Mouse (Mus musculus): ENCODE data around the gene Ddx54. TPM values are rescaled to one million over a fixed set of nuclear protein-coding genes. Genes with fewer than 3 reads are reported as not detected.

Gene Ddx54
- polyA plus RNA-seq, 1 experiment: 44.6 TPM

DNA sequence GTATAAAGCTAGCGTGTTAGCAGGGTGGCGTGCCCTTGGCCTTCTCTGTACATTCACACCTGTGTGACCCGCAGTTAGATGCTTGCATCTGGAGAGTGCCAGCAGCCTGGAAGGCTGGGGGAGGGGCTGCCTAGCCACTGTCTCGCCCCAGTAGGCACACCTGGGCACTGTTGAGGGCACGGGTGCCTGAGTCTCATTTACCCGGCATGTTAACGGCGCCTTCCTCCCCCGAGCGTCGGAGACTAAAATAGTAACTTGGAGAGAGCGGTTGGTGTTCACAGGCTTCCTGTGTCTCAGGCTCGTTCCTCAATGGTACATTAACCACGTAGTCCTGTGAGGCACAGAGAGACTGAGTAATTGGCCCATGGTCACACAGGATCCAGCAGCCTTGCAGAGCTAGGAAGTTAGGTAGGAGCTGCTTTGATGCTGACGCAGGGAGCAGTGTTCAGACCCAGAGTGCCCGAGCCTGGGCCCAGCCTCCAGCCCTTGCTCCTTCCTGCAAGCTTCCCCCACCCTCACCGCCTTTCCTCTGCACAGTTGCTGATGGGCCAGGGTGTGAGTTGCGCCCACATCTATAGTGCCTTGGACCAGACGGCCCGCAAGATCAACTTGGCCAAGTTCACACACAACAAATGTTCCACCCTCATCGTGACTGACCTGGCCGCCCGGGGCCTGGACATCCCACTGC, 8.7 kb downstream of the Ddx54 start:
- peaks cover 79% of the 10 kb centered on the region for H3K36me3 ChIP-seq (ENCODE audit: control insufficient read depth, insufficient read depth, low read length)

DNA sequence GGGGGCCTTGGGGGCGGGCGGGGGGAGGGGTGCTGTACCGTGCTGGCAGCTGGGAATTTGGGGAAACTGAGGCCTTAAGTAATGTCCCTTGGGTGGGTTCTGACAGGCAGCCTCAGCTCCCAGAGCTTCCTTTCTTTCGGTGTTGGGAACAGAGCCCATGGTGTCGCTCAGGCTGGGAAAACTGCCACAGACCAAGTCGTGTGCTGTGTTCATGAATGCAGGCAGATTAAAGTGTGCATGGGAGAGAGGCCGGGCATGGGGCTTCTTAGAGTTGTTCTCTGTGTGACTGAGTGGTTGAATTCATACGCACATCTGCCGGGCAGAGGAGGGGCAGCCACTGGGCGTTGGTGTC, 9.3 kb downstream of the Ddx54 start:
- Histone ChIP-seq H3K4me1 (ENCODE audit: control insufficient read depth, insufficient read depth, insufficient read length, low read length) (peaks cover 3% of the 10 kb centered on the region; the same call in 1 of the 2 replicates), H3K27ac (ENCODE audit: insufficient read depth, low read depth, low read length) (0 out of 2 replicates have a peak overlapping the region, but pooled peaks have one; percentile 6), H3K36me3 (ENCODE audit: control insufficient read depth, insufficient read depth, low read length) (peaks cover 83% of the 10 kb centered on the region), H3K4me3 (ENCODE audit: low read depth, low read length) (no peak overlapping the region), H3K27me3 (ENCODE audit: control insufficient read depth, insufficient read depth, low read length) (no peaks in the 10 kb centered on the region)
- 92% methylated on average over 10 of the region's 10 CpGs for whole genome bisulfite sequencing
- no peak for TF ChIP-seq CTCF (IDR thresholded peaks at IDR 0.05; ENCODE audit: extremely low read depth, insufficient read length, insufficient replicate concordance, low read depth, low read length)
- TF ChIP-seq POLR2A (IDR thresholded peaks at IDR 0.05; ENCODE audit: low read depth, low read length): no peak

More for the DNA sequence above, 8.7 kb downstream of the Ddx54 start:
- 91% methylated on average over 23 of the region's 23 CpGs for WGBS
- H3K4me3 ChIP-seq (ENCODE audit: low read depth, low read length): 0 out of 2 replicates have a peak overlapping the region, but pooled peaks have one; percentile 1
- H3K4me1 ChIP-seq (ENCODE audit: control insufficient read depth, insufficient read depth, insufficient read length, low read length): peaks cover 3% of the 10 kb centered on the region; the same call in 1 of the 2 replicates
- no peak for TF ChIP-seq CTCF (IDR thresholded peaks at IDR 0.05; ENCODE audit: extremely low read depth, insufficient read length, insufficient replicate concordance, low read depth, low read length)
- TF ChIP-seq POLR2A (IDR thresholded peaks at IDR 0.05; ENCODE audit: low read depth, low read length): no peak
- no peak overlapping the region for H3K27ac ChIP-seq (ENCODE audit: insufficient read depth, low read depth, low read length)
- no peaks in the 10 kb centered on the region for H3K27me3 ChIP-seq (ENCODE audit: control insufficient read depth, insufficient read depth, low read length)

DNA sequence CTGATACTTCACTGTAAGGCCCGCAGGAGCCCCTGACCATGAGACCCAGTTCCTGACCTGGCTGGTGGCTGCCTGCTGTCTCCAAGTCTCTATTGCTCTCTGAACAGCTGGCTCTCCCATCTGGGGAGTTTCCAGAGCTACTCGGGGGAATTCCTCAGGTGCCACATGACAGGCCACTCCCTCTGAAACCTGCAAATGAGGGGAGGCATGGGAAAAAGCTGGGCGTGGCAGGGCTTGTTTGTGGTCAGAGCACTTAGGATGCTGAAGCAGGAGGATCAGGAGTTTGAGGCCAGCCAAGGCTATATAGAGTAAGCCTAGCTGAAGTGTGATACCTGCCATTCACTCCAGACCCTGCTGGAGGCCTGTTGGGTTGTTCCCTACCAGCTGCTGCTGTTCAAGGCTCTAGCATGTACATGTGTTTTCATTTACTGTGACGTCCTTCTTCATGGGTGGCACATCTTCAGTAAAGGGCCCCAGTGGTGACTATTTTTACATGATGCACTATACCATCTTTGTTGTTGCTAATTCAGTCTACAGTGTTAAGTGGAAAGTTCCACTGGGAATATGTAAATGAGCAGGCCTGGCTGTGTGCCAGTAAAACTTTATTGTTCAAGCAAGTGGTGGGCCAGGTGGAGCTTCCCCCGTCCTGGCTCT, 9.8 kb downstream of the Ddx54 start:
- no peak for TF ChIP-seq POLR2A (IDR thresholded peaks at IDR 0.05; ENCODE audit: low read depth, low read length)
- TF ChIP-seq CTCF (IDR thresholded peaks at IDR 0.05; ENCODE audit: extremely low read depth, insufficient read length, insufficient replicate concordance, low read depth, low read length): no peak
- Histone ChIP-seq H3K36me3 (ENCODE audit: control insufficient read depth, insufficient read depth, low read length) (peaks cover 85% of the 10 kb centered on the region), H3K4me3 (ENCODE audit: low read depth, low read length) (no peak overlapping the region), H3K4me1 (ENCODE audit: control insufficient read depth, insufficient read depth, insufficient read length, low read length) (peaks cover 3% of the 10 kb centered on the region; the same call in 1 of the 2 replicates), H3K27ac (ENCODE audit: insufficient read depth, low read depth, low read length) (0 out of 2 replicates have a peak overlapping the region, but pooled peaks have one; percentile 6), H3K27me3 (ENCODE audit: control insufficient read depth, insufficient read depth, low read length) (no peaks in the 10 kb centered on the region)
- WGBS: 59% methylated on average over 5 of the region's 5 CpGs

DNA sequence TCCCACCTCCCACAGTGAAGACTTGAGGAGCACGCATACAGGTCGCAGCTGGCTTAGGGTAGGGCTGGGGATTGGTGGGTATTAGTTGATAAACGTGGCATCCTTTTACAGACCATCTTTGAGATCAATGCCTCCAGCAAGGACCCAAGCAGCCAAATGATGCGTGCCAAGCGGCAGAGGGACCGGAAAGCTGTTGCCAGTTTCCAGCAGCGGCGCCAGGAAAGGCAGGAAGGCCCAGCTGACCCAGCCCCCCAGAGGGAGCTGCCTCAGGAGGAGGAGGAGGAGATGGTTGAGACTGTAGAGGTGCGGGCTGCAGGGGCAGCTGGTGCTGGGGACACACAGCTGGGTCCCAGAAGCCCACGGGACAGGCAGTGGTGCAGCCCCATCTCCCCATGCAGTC, 11.9 kb downstream of the Ddx54 start:
- no peak overlapping the region for H3K27ac ChIP-seq (ENCODE audit: insufficient read depth, low read depth, low read length)
- H3K4me3 ChIP-seq (ENCODE audit: low read depth, low read length): no peak overlapping the region
- peaks cover 7% of the 10 kb centered on the region for H3K4me1 ChIP-seq (ENCODE audit: control insufficient read depth, insufficient read depth, insufficient read length, low read length)
- TF ChIP-seq POLR2A (IDR thresholded peaks at IDR 0.05; ENCODE audit: low read depth, low read length) (no peak), CTCF (IDR thresholded peaks at IDR 0.05; ENCODE audit: extremely low read depth, insufficient read length, insufficient replicate concordance, low read depth, low read length) (no peak)
- H3K27me3 ChIP-seq (ENCODE audit: control insufficient read depth, insufficient read depth, low read length): no peaks in the 10 kb centered on the region
- WGBS: 90% methylated on average over 10 of the region's 10 CpGs
- H3K36me3 ChIP-seq (ENCODE audit: control insufficient read depth, insufficient read depth, low read length): peaks cover 80% of the 10 kb centered on the region

DNA sequence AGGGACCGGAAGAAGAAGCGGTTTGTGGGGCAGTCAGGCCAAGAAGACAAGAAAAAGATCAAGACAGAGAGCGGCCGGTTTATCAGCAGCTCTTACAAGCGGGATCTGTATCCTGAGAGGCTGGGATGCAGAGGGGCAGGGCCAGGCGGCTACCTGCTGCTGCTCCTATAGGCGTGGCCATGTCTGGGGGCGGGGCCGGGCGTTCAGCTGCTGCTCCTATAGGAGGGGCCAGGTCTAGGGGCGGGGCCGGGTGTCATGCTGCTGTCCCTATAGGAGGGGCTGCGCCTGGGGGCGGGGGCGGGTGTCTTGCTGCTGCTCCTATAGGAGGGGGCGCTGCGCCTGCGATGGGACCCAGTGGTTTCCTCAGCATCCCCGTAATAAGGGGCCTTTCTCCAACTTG, 13.9 kb downstream of the Ddx54 start:
- H3K27ac ChIP-seq (ENCODE audit: insufficient read depth, low read depth, low read length): no peak overlapping the region
- 73% methylated on average over 19 of the region's 19 CpGs for WGBS
- peaks cover 6% of the 10 kb centered on the region for H3K4me1 ChIP-seq (ENCODE audit: control insufficient read depth, insufficient read depth, insufficient read length, low read length)
- peaks cover 62% of the 10 kb centered on the region for H3K36me3 ChIP-seq (ENCODE audit: control insufficient read depth, insufficient read depth, low read length)
- no peak for TF ChIP-seq CTCF (IDR thresholded peaks at IDR 0.05; ENCODE audit: extremely low read depth, insufficient read length, insufficient replicate concordance, low read depth, low read length)
- TF ChIP-seq POLR2A (IDR thresholded peaks at IDR 0.05; ENCODE audit: low read depth, low read length): no peak
- H3K4me3 ChIP-seq (ENCODE audit: low read depth, low read length): no peak overlapping the region
- H3K27me3 ChIP-seq (ENCODE audit: control insufficient read depth, insufficient read depth, low read length): peaks cover 5% of the 10 kb centered on the region

DNA sequence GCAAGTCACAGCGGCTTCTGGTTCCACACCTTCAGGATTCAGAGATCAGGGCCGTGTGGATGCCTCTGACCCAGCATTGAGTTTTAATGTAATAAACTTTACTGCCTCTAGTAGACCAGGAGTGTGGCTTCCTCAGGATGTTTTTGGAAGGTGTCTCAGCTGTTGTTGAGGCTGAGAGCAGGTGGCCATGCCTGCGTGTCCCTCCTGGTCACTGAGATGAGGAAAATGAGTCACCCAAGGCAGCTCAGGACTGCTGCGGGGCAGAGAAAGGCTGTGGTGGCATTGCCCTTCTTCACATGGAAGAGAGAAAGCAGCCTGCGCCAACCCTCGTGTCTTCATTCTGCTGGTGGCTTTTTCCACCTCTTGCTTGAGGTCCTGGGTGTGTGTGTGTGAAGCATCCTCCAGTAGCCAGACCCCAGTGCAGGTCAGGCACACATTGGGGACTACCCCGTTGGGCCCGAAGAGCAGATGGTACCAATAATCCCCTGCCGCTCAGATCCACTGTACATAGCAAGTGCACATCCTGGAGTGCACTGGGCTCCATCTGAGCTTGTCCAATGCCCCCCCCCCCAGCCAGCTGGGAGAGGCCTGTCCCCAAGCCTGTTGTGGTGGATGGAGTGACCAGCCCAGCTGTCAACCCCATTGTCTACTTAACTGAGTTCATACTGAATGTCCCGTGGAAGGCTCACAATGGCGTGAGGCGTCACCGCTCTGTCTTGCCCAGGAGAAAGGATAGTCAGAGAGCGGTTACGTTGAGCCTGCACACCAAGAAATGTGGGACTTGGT, 15.2 kb downstream of the Ddx54 start:
- Histone ChIP-seq H3K36me3 (ENCODE audit: control insufficient read depth, insufficient read depth, low read length) (peaks cover 49% of the 10 kb centered on the region), H3K27ac (ENCODE audit: insufficient read depth, low read depth, low read length) (no peak overlapping the region), H3K27me3 (ENCODE audit: control insufficient read depth, insufficient read depth, low read length) (peaks cover 5% of the 10 kb centered on the region), H3K4me3 (ENCODE audit: low read depth, low read length) (no peak overlapping the region), H3K4me1 (ENCODE audit: control insufficient read depth, insufficient read depth, insufficient read length, low read length) (peaks cover 4% of the 10 kb centered on the region)
- no peak for TF ChIP-seq CTCF (IDR thresholded peaks at IDR 0.05; ENCODE audit: extremely low read depth, insufficient read length, insufficient replicate concordance, low read depth, low read length)
- no peak for TF ChIP-seq POLR2A (IDR thresholded peaks at IDR 0.05; ENCODE audit: low read depth, low read length)
- whole genome bisulfite sequencing: 91% methylated on average over 15 of the region's 15 CpGs

Data from small intestine, adult 2 months (tissue).